Mouse (Mus musculus): Measurements from ENCODE around the gene Snx18. TPM values are rescaled to one million over a fixed set of nuclear protein-coding genes. Genes with fewer than 3 reads are reported as not detected.

The Snx18 gene
- polyA plus RNA-seq, 1 experiment, result 28.6 TPM

GRCm38 (mm10) chr13:113580400-113580790 lies 38.0 kb downstream of the Snx18 start:
- TF ChIP-seq CTCF (IDR thresholded peaks at IDR 0.05; ENCODE audit: control insufficient read depth, insufficient read depth, insufficient read length) (no peak), FOSL1 (IDR thresholded peaks at IDR 0.05; ENCODE audit: insufficient read depth, low read length, poor library complexity, severe bottlenecking) (no peak)
- Histone ChIP-seq H3K79me3 (ENCODE audit: low read depth) (no peaks in the 10 kb centered on the region), H3K27me3 (ENCODE audit: control insufficient read depth, insufficient read depth, insufficient read length) (no peaks in the 10 kb centered on the region), H3ac (ENCODE audit: control insufficient read depth, insufficient read length, low read depth) (no peak overlapping the region), H3K4me3 (ENCODE audit: insufficient read depth, poor library complexity, severe bottlenecking) (no peak overlapping the region), H3K36me3 (ENCODE audit: control insufficient read depth, insufficient read depth) (no peaks in the 10 kb centered on the region), H3K79me2 (ENCODE audit: control insufficient read depth, insufficient read depth) (no peaks in the 10 kb centered on the region)

DNA sequence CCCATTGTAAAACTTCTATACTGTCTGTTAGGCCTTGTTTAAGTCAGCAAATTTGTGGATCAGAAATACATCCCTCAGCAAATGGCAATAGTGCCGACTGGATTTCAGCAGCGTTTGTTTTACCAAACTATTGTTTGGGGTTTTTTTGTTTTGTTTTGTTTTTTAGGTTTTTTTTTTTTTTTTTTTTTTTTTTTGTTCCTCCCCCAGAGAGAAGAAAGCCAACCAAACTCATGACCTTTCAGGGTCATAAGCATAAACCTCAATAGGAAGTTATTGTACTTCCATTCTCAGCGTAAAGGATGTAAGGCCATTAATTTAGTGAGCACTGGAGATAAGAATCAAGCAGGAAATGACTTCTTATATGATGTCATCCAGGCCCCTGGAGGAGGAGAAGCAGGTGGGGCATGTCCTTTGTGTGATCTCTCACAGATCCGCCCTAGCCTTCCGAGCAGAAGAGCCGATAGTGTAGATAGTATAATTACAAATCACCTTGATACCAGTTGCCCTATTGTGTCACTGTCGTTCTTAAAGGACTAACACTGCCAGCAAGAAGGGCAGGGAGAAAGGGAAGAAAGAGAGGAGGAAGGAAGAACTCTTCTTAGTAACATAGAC lies 38.5 kb downstream of the Snx18 start:
- Histone ChIP-seq H3ac (ENCODE audit: control insufficient read depth, insufficient read length, low read depth) (no peak overlapping the region), H3K4me3 (ENCODE audit: insufficient read depth, poor library complexity, severe bottlenecking) (no peak overlapping the region), H3K79me2 (ENCODE audit: control insufficient read depth, insufficient read depth) (no peaks in the 10 kb centered on the region), H3K79me3 (ENCODE audit: low read depth) (no peaks in the 10 kb centered on the region), H3K27me3 (ENCODE audit: control insufficient read depth, insufficient read depth, insufficient read length) (no peaks in the 10 kb centered on the region), H3K36me3 (ENCODE audit: control insufficient read depth, insufficient read depth) (no peaks in the 10 kb centered on the region)
- TF ChIP-seq MAX (IDR thresholded peaks at IDR 0.05) (no peak), FOSL1 (IDR thresholded peaks at IDR 0.05; ENCODE audit: insufficient read depth, low read length, poor library complexity, severe bottlenecking) (no peak), MYOD1 (IDR thresholded peaks at IDR 0.05; ENCODE audit: control insufficient read depth, insufficient read length, low read depth) (peak; percentile 69)

DNA sequence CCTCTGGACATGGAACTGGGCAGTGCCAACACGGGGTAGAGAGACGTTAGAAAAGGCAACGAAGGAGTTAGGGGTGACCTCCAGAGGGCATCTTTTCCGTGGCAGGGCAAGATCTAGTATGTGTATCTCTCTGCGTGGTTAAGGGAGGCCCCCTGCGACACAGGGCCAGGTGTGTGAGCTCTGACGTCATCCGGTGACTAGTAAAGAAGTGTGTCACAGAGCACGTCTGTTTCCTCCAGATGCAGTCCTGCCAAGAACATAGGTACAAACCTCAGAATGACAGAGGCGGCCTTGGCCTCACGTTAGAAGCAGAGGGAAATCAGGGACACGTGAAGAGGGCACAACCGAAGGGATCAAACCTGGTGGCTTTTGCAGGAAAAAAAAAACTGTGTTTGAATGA lies 44.1 kb downstream of the Snx18 start:
- no peak overlapping the region for H3K4me3 ChIP-seq (ENCODE audit: insufficient read depth, poor library complexity, severe bottlenecking)
- H3K27me3 ChIP-seq (ENCODE audit: control insufficient read depth, insufficient read depth, insufficient read length), result no peaks in the 10 kb centered on the region
- H3K79me3 ChIP-seq (ENCODE audit: low read depth), result no peaks in the 10 kb centered on the region
- H3K79me2 ChIP-seq (ENCODE audit: control insufficient read depth, insufficient read depth), result no peaks in the 10 kb centered on the region
- no peaks in the 10 kb centered on the region for H3K36me3 ChIP-seq (ENCODE audit: control insufficient read depth, insufficient read depth)
- no peak overlapping the region for H3ac ChIP-seq (ENCODE audit: control insufficient read depth, insufficient read length, low read depth)
- TF ChIP-seq CTCF (IDR thresholded peaks at IDR 0.05; ENCODE audit: control insufficient read depth, insufficient read depth, insufficient read length) (no peak), USF1 (IDR thresholded peaks at IDR 0.05; ENCODE audit: low read depth) (no peak)

DNA sequence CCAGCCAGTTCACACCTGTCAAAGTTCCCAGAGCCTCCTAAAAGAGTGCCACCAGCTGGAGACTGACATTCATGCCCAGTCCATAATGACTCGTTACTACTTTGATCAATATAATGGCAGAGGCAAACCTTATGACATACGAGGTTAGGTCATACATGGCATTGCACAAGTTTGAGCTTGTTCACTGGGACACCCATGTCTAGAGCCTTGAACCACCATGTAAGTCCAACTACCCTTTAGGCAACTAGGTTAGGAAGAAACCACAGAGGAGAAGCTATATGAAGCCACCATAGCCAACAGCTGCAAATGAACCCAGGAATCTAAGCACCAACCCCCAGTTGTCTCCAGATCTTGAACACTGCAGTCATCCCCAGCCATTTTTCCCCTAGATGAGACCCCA lies 45.0 kb downstream of the Snx18 start:
- Histone ChIP-seq H3K36me3 (ENCODE audit: control insufficient read depth, insufficient read depth) (no peaks in the 10 kb centered on the region), H3K79me2 (ENCODE audit: control insufficient read depth, insufficient read depth) (no peaks in the 10 kb centered on the region), H3K27me3 (ENCODE audit: control insufficient read depth, insufficient read depth, insufficient read length) (no peaks in the 10 kb centered on the region), H3K4me3 (ENCODE audit: insufficient read depth, poor library complexity, severe bottlenecking) (no peak overlapping the region), H3K79me3 (ENCODE audit: low read depth) (no peaks in the 10 kb centered on the region), H3ac (ENCODE audit: control insufficient read depth, insufficient read length, low read depth) (no peak overlapping the region)
- no peak for TF ChIP-seq USF1 (IDR thresholded peaks at IDR 0.05; ENCODE audit: low read depth)

- no peaks in the 10 kb centered on the region for H3K79me3 ChIP-seq (ENCODE audit: low read depth)
- no peaks in the 10 kb centered on the region for H3K36me3 ChIP-seq (ENCODE audit: control insufficient read depth, insufficient read depth)
- H3K27me3 ChIP-seq (ENCODE audit: control insufficient read depth, insufficient read depth, insufficient read length), result no peaks in the 10 kb centered on the region
- H3ac ChIP-seq (ENCODE audit: control insufficient read depth, insufficient read length, low read depth), result no peak overlapping the region
- TF ChIP-seq FOSL1 (IDR thresholded peaks at IDR 0.05; ENCODE audit: insufficient read depth, low read length, poor library complexity, severe bottlenecking) (no peak), USF1 (IDR thresholded peaks at IDR 0.05; ENCODE audit: low read depth) (no peak), MAX (IDR thresholded peaks at IDR 0.05) (no peak), CEBPB (IDR thresholded peaks at IDR 0.05; ENCODE audit: low read depth) (no peak), MYOD1 (IDR thresholded peaks at IDR 0.05; ENCODE audit: control insufficient read depth, insufficient read length, low read depth) (no peak), CTCF (IDR thresholded peaks at IDR 0.05; ENCODE audit: control insufficient read depth, insufficient read depth, insufficient read length) (no peak), MYOG (IDR thresholded peaks at IDR 0.05; ENCODE audit: control insufficient read depth, extremely low read depth, insufficient read length) (no peak)
- H3K4me3 ChIP-seq (ENCODE audit: insufficient read depth, poor library complexity, severe bottlenecking), result no peak overlapping the region
- no peaks in the 10 kb centered on the region for H3K79me2 ChIP-seq (ENCODE audit: control insufficient read depth, insufficient read depth)
These were observed 46.2 kb downstream of the Snx18 start for GRCm38 (mm10) chr13:113572046-113572686.

- Histone ChIP-seq H3K79me3 (ENCODE audit: low read depth) (no peaks in the 10 kb centered on the region), H3K27me3 (ENCODE audit: control insufficient read depth, insufficient read depth, insufficient read length) (no peaks in the 10 kb centered on the region), H3K36me3 (ENCODE audit: control insufficient read depth, insufficient read depth) (no peaks in the 10 kb centered on the region), H3K4me3 (ENCODE audit: insufficient read depth, poor library complexity, severe bottlenecking) (no peak overlapping the region), H3K79me2 (ENCODE audit: control insufficient read depth, insufficient read depth) (no peaks in the 10 kb centered on the region), H3ac (ENCODE audit: control insufficient read depth, insufficient read length, low read depth) (no peak overlapping the region)
- TF ChIP-seq MYOG (IDR thresholded peaks at IDR 0.05; ENCODE audit: control insufficient read depth, extremely low read depth, insufficient read length) (no peak), USF1 (IDR thresholded peaks at IDR 0.05; ENCODE audit: low read depth) (no peak), CEBPB (IDR thresholded peaks at IDR 0.05; ENCODE audit: low read depth) (no peak), MYOD1 (IDR thresholded peaks at IDR 0.05; ENCODE audit: control insufficient read depth, insufficient read length, low read depth) (no peak), MAX (IDR thresholded peaks at IDR 0.05) (no peak), FOSL1 (IDR thresholded peaks at IDR 0.05; ENCODE audit: insufficient read depth, low read length, poor library complexity, severe bottlenecking) (no peak), CTCF (IDR thresholded peaks at IDR 0.05; ENCODE audit: control insufficient read depth, insufficient read depth, insufficient read length) (no peak)
These were observed 48.8 kb downstream of the Snx18 start for GRCm38 (mm10) chr13:113569526-113569925.
